Mouse (Mus musculus): ENCODE data around the gene 2900011O08Rik. TPM values are rescaled to one million over a fixed set of nuclear protein-coding genes. Genes with fewer than 3 reads are reported as not detected.

The 2900011O08Rik gene
- polyA plus RNA-seq, 1 experiment from 2014 or later: 206 TPM

- Histone ChIP-seq H3K9me3 (ENCODE audit: control insufficient read depth, low read length) (no peaks in the 10 kb centered on the region), H3K27ac (ENCODE audit: low read depth, low read length) (no peak overlapping the region), H3K9ac (ENCODE audit: low read depth, low read length) (no peak overlapping the region), H3K36me3 (ENCODE audit: control insufficient read depth, insufficient read depth, low read length) (peaks cover 30% of the 10 kb centered on the region), H3K27me3 (replicated peaks; ENCODE audit: control insufficient read depth, insufficient read depth, low read length) (no peaks in the 10 kb centered on the region), H3K4me2 (ENCODE audit: low read length) (no peak overlapping the region), H3K4me1 (ENCODE audit: control insufficient read depth, insufficient read depth, low read depth, low read length) (no peaks in the 10 kb centered on the region), H3K4me3 (ENCODE audit: low read length) (no peak overlapping the region)
- 95% methylated on average over 3 of the region's 3 CpGs for WGBS
- no peak for ATAC-seq
Measured at GRCm38 (mm10) chr16:14112742-14113141, 126.3 kb downstream of the 2900011O08Rik start.

GRCm38 (mm10) chr16:14117299-14117698 is 130.9 kb downstream of the 2900011O08Rik start:
- Histone ChIP-seq H3K9ac (ENCODE audit: low read depth, low read length) (no peak overlapping the region), H3K27ac (ENCODE audit: low read depth, low read length) (no peak overlapping the region), H3K4me2 (ENCODE audit: low read length) (no peak overlapping the region), H3K36me3 (ENCODE audit: control insufficient read depth, insufficient read depth, low read length) (peaks cover 35% of the 10 kb centered on the region), H3K27me3 (replicated peaks; ENCODE audit: control insufficient read depth, insufficient read depth, low read length) (no peaks in the 10 kb centered on the region), H3K9me3 (ENCODE audit: control insufficient read depth, low read length) (no peaks in the 10 kb centered on the region), H3K4me3 (ENCODE audit: low read length) (no peak overlapping the region), H3K4me1 (ENCODE audit: control insufficient read depth, insufficient read depth, low read depth, low read length) (no peaks in the 10 kb centered on the region)
- no peak for ATAC-seq
- WGBS: 98% methylated on average over 2 of the region's 2 CpGs

- H3K9ac ChIP-seq (ENCODE audit: low read depth, low read length): no peak overlapping the region
- no peak overlapping the region for H3K4me2 ChIP-seq (ENCODE audit: low read length)
- no peaks in the 10 kb centered on the region for H3K4me1 ChIP-seq (ENCODE audit: control insufficient read depth, insufficient read depth, low read depth, low read length)
- no peaks in the 10 kb centered on the region for H3K9me3 ChIP-seq (ENCODE audit: control insufficient read depth, low read length)
- H3K4me3 ChIP-seq (ENCODE audit: low read length): no peak overlapping the region
- 93% methylated on average over 5 of the region's 5 CpGs for WGBS
- no peak overlapping the region for H3K27ac ChIP-seq (ENCODE audit: low read depth, low read length)
- peaks cover 31% of the 10 kb centered on the region for H3K36me3 ChIP-seq (ENCODE audit: control insufficient read depth, insufficient read depth, low read length)
- no peaks in the 10 kb centered on the region for H3K27me3 ChIP-seq (replicated peaks; ENCODE audit: control insufficient read depth, insufficient read depth, low read length)
- no peak for ATAC-seq
Measured at GRCm38 (mm10) chr16:14120941-14121340, 134.5 kb downstream of the 2900011O08Rik start.

- no peak overlapping the region for H3K27ac ChIP-seq (ENCODE audit: low read depth, low read length)
- H3K9ac ChIP-seq (ENCODE audit: low read depth, low read length): no peak overlapping the region
- H3K27me3 ChIP-seq (replicated peaks; ENCODE audit: control insufficient read depth, insufficient read depth, low read length): no peaks in the 10 kb centered on the region
- peaks cover 32% of the 10 kb centered on the region for H3K36me3 ChIP-seq (ENCODE audit: control insufficient read depth, insufficient read depth, low read length)
- no peaks in the 10 kb centered on the region for H3K4me1 ChIP-seq (ENCODE audit: control insufficient read depth, insufficient read depth, low read depth, low read length)
- H3K4me3 ChIP-seq (ENCODE audit: low read length): no peak overlapping the region
- H3K9me3 ChIP-seq (ENCODE audit: control insufficient read depth, low read length): no peaks in the 10 kb centered on the region
- no peak for ATAC-seq
- 94% methylated on average over 7 of the region's 7 CpGs for WGBS
- H3K4me2 ChIP-seq (ENCODE audit: low read length): no peak overlapping the region
Measured at GRCm38 (mm10) chr16:14121563-14121962, 135.2 kb downstream of the 2900011O08Rik start.

- no peak overlapping the region for H3K4me3 ChIP-seq (ENCODE audit: low read length)
- peaks cover 34% of the 10 kb centered on the region for H3K36me3 ChIP-seq (ENCODE audit: control insufficient read depth, insufficient read depth, low read length)
- H3K27ac ChIP-seq (ENCODE audit: low read depth, low read length): no peak overlapping the region
- no peaks in the 10 kb centered on the region for H3K4me1 ChIP-seq (ENCODE audit: control insufficient read depth, insufficient read depth, low read depth, low read length)
- no peak overlapping the region for H3K9ac ChIP-seq (ENCODE audit: low read depth, low read length)
- H3K9me3 ChIP-seq (ENCODE audit: control insufficient read depth, low read length): no peaks in the 10 kb centered on the region
- H3K4me2 ChIP-seq (ENCODE audit: low read length): no peak overlapping the region
- no peaks in the 10 kb centered on the region for H3K27me3 ChIP-seq (replicated peaks; ENCODE audit: control insufficient read depth, insufficient read depth, low read length)
- ATAC-seq: no peak
Measured at GRCm38 (mm10) chr16:14122586-14122985, 136.2 kb downstream of the 2900011O08Rik start.

GRCm38 (mm10) chr16:14123901-14124300 is 137.5 kb downstream of the 2900011O08Rik start:
- Histone ChIP-seq H3K4me1 (ENCODE audit: control insufficient read depth, insufficient read depth, low read depth, low read length) (no peaks in the 10 kb centered on the region), H3K4me2 (ENCODE audit: low read length) (no peak overlapping the region), H3K4me3 (ENCODE audit: low read length) (no peak overlapping the region), H3K36me3 (ENCODE audit: control insufficient read depth, insufficient read depth, low read length) (peaks cover 38% of the 10 kb centered on the region), H3K27ac (ENCODE audit: low read depth, low read length) (no peak overlapping the region), H3K9me3 (ENCODE audit: control insufficient read depth, low read length) (no peaks in the 10 kb centered on the region), H3K27me3 (replicated peaks; ENCODE audit: control insufficient read depth, insufficient read depth, low read length) (no peaks in the 10 kb centered on the region), H3K9ac (ENCODE audit: low read depth, low read length) (no peak overlapping the region)
- no peak for ATAC-seq
- 82% methylated on average over 2 of the region's 2 CpGs for WGBS

- H3K9ac ChIP-seq (ENCODE audit: low read depth, low read length): no peak overlapping the region
- no peak overlapping the region for H3K27ac ChIP-seq (ENCODE audit: low read depth, low read length)
- ATAC-seq: no peak
- no peak overlapping the region for H3K4me3 ChIP-seq (ENCODE audit: low read length)
- H3K27me3 ChIP-seq (replicated peaks; ENCODE audit: control insufficient read depth, insufficient read depth, low read length): no peaks in the 10 kb centered on the region
- no peaks in the 10 kb centered on the region for H3K9me3 ChIP-seq (ENCODE audit: control insufficient read depth, low read length)
- no peak overlapping the region for H3K4me2 ChIP-seq (ENCODE audit: low read length)
- peaks cover 47% of the 10 kb centered on the region for H3K36me3 ChIP-seq (ENCODE audit: control insufficient read depth, insufficient read depth, low read length)
- WGBS: 99% methylated on average over 7 of the region's 7 CpGs
- no peaks in the 10 kb centered on the region for H3K4me1 ChIP-seq (ENCODE audit: control insufficient read depth, insufficient read depth, low read depth, low read length)
Measured at GRCm38 (mm10) chr16:14124709-14125108, 138.3 kb downstream of the 2900011O08Rik start.

GRCm38 (mm10) chr16:14125253-14125652 is 138.8 kb downstream of the 2900011O08Rik start:
- WGBS: 92% methylated on average over 1 of the region's 1 CpGs
- Histone ChIP-seq H3K27me3 (replicated peaks; ENCODE audit: control insufficient read depth, insufficient read depth, low read length) (no peaks in the 10 kb centered on the region), H3K4me3 (ENCODE audit: low read length) (no peak overlapping the region), H3K9ac (ENCODE audit: low read depth, low read length) (no peak overlapping the region), H3K27ac (ENCODE audit: low read depth, low read length) (no peak overlapping the region), H3K9me3 (ENCODE audit: control insufficient read depth, low read length) (no peaks in the 10 kb centered on the region), H3K36me3 (ENCODE audit: control insufficient read depth, insufficient read depth, low read length) (peaks cover 46% of the 10 kb centered on the region), H3K4me2 (ENCODE audit: low read length) (no peak overlapping the region), H3K4me1 (ENCODE audit: control insufficient read depth, insufficient read depth, low read depth, low read length) (no peaks in the 10 kb centered on the region)
- no peak for ATAC-seq

- ATAC-seq: no peak
- H3K27me3 ChIP-seq (replicated peaks; ENCODE audit: control insufficient read depth, insufficient read depth, low read length): no peaks in the 10 kb centered on the region
- no peaks in the 10 kb centered on the region for H3K9me3 ChIP-seq (ENCODE audit: control insufficient read depth, low read length)
- no peak overlapping the region for H3K27ac ChIP-seq (ENCODE audit: low read depth, low read length)
- H3K4me3 ChIP-seq (ENCODE audit: low read length): no peak overlapping the region
- H3K4me1 ChIP-seq (ENCODE audit: control insufficient read depth, insufficient read depth, low read depth, low read length): no peaks in the 10 kb centered on the region
- H3K9ac ChIP-seq (ENCODE audit: low read depth, low read length): no peak overlapping the region
- H3K4me2 ChIP-seq (ENCODE audit: low read length): no peak overlapping the region
- peaks cover 52% of the 10 kb centered on the region for H3K36me3 ChIP-seq (ENCODE audit: control insufficient read depth, insufficient read depth, low read length)
Measured at GRCm38 (mm10) chr16:14128977-14129376, 142.6 kb downstream of the 2900011O08Rik start.

GRCm38 (mm10) chr16:14130796-14131195 is 144.4 kb downstream of the 2900011O08Rik start:
- H3K4me1 ChIP-seq (ENCODE audit: control insufficient read depth, insufficient read depth, low read depth, low read length): no peaks in the 10 kb centered on the region
- no peaks in the 10 kb centered on the region for H3K27me3 ChIP-seq (replicated peaks; ENCODE audit: control insufficient read depth, insufficient read depth, low read length)
- H3K9ac ChIP-seq (ENCODE audit: low read depth, low read length): no peak overlapping the region
- no peaks in the 10 kb centered on the region for H3K9me3 ChIP-seq (ENCODE audit: control insufficient read depth, low read length)
- WGBS: 94% methylated on average over 7 of the region's 7 CpGs
- peaks cover 43% of the 10 kb centered on the region for H3K36me3 ChIP-seq (ENCODE audit: control insufficient read depth, insufficient read depth, low read length)
- H3K4me2 ChIP-seq (ENCODE audit: low read length): no peak overlapping the region
- no peak for ATAC-seq
- no peak overlapping the region for H3K4me3 ChIP-seq (ENCODE audit: low read length)
- no peak overlapping the region for H3K27ac ChIP-seq (ENCODE audit: low read depth, low read length)
